Mouse (Mus musculus): ENCODE measurements around the gene Gm35315. TPM values are rescaled to one million over a fixed set of nuclear protein-coding genes. Genes with fewer than 3 reads are reported as not detected.

Gm35315 gene
- total RNA-seq (2023), result 0.43 to 2.3 TPM (median 0.62 TPM) in 4 replicates

DNA sequence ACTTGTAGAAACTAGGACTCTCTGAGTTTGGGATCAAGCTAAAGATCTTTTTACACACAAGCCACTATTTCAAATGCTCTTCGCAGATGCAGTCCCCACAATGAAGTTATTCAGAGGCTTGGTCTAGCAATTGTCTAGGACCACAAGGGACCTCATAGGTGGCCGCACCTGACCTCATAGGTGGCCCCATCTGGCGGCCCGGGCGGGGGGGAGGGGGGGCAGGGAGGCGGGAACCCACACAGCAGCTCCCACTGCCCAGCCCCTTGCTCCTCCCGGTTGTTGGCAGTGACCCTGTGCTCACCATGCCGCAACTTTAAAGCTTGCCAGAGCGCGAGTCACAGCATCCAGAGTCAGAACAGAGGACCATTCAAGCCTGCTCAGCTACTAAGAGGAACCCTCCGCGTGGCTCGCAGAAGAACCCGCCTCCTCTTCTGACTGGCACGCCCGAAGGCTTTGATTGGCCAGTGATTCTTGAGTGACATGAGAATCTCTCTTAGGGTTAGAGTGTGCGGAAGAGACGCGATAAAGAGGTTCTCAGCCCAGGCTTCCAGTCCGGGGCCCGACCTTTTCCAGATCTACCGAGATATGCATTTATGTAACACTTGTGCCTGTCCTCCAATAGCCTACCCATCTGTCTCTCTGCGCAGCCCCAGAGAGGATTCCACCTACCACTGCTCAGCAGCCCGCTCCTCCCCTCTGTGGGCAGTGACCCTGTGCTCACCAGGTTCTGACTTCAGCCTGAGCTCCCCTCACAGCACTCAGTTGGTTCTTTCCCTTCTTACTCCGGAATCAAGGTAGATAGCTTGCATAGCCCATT is at the start of gene Gm35315:
Gene Gm35315, minus strand, starts transcription at position 391 of the 817 bp plus-strand sequence.

DNA sequence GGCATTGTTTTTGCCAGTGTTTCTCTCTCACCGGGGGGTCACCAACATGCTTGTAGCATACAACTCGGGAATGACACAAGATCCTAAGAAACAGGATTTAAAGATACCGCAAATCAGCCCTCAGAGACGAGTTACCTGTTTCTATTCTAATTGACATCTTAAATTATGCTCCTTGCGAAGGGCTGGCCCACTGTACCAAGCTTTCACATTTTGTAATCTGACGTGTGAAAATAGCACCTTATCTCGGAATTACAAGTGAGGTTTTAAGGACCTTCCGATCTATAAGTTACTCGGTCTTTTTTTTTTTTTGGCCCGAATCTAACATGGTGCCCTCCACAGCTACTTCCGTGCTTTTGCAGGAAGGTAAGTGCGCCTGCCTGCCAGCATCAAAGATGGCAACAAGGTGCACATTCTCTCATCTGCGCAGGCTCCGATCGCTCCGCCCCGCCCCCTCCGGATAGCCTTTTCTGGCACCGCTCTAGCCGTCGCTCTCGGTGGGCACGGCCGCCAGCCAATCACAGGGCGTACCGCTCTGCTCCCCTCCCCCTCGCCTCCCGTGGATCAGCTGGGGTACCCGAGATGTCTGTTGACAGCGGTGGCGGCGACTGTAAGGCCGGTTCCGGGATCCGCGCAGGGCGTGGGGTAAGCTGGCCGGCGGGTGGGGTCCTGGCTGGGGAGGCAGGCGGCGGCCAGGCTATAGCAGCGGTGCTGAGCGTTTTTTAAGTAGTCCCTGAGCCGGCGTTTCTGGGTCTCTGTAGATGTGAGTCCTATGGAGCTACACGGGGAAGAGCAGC is 41.3 kb upstream of the Gm35315 start, which contains the start of gene Chfr:
Gene Chfr, plus strand, starts transcription at position 550 of the 794 bp plus-strand sequence.

DNA sequence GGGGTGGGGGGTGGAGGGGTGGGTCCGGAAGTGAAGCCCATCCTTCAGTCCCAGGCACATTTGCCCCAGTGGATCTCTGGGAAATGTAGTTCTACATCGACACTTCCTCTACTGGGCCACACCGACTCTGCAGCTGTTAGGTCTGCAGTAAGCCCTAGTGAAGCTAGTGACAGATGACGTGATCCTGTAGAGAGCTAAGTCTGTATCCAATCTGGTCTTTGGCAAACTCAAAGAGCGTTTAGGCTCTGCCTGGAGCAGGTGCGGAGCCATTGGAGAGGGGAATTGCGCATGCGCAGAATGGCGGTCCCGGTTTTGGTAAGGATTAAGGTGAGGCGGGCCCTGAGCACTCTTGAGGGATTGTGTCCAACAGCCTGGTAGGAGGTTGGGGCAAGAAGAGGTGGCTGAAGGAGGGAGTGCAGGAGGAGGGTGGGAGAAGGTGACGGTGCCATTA is 15.8 kb upstream of the Gm35315 start, which contains the start of gene Zfp605:
Gene Zfp605, plus strand, starts transcription at position 102 of the 451 bp plus-strand sequence.

DNA sequence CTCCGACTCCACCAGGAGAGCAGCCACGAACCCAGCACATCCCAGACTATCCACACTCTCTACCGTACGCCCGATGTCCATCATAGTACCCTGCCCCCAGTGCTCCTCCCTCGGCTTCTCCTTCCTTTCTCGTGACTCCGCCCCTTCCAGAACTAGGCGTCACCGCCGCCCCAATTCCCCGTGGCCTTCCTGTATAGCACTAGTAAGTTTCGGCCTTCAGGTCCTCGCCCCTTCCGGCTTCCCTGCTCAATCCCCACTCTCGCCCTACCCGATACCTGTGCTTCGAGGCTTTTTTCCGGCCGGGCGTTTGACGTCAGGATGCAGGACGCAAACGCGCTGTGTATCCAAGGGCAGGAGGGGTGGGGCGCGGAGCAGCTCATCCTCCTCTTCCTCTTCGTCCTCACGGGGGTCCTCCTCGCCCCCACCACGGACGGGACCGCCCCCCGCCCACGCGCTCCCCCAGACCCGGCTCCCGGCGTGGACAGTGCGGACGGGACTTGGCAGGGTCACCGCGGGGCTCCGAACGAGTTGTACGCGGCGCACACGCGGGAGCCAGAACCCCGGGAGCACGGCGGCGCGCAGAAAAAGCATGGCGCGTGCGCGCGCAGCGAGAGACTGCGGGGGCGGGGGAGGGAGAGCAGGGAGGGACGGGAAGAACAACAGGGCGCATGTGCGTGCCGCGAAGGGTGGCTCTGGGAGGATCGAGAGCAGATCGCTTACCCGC is 13.5 kb upstream of the Gm35315 start, which contains the start of gene Gtpbp6:
Gene Gtpbp6, minus strand, starts transcription at position 617 of the 724 bp plus-strand sequence.

DNA sequence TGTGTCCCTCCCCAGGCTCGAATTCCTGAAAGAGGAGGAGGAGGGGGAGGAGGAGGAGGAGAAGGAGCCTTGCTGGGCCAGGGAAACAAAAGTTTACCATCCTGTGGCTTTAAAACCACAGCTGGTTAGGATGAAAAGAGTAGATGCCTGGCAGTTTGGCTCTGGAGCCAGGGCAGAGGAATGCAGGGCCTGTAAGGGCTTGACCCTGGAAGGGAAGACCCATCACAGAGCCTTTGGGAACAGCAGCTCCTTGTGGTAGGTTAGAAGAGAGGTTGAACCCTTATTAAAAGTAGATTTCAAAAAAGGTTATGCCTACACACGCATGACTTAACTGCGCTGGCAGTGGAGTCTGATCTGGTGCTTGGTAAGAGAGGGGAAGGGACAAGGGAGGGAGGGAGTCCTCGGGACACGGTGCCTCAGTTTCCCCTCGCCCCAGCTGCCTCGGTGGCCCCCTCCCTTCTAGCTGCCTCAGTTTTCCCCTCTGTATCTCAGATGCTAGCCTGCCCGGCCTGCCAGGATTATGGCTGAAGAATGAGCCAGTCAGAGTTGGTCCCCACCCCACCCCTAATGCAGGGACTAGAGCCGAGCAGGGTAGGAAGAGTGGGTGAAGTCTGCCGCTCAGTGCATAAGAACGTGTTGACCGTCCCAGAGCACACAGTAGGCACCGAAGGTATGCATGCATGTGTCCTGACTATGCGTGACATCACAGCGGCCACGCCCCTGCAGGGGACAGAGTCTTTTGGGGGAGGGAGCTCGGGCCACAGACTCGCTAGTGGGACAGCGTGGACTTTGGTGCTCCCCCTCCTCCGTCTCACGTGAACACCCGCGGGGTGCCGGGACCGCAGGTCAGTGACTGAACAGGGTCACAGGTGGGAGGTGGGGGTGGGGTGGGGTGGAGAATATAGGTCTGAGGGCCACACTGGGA is 5.7 kb upstream of the Gm35315 start, which contains the start of gene Plcxd1:
Gene Plcxd1, plus strand, starts transcription at position 314 of the 925 bp plus-strand sequence.

DNA sequence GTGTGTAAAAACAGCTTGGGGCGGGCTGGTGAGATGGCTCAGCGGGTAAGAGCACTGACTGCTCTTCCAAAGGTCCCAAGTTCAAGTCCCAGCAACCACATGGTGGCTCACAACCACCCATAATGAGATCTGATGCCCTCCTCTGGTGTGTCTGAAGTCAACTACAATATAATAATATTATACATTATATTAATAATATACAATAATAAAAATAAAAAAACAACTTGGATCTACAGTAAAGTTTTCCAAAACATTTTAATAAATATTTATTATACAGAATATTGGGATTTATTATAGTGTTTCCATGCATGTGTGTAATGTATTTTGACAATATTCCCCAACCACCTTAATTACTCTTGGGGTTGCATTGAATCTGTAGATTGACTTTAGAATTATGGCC is 21.8 kb downstream of the Gm35315 start, which contains the start of gene Gm17655:
Gene Gm17655, minus strand, starts transcription at position 101 of the 400 bp plus-strand sequence.

Other genes starting within 250 kb of the Gm35315 start
- 27.6 to 32.5 TPM (median 30.9 TPM) in 4 replicates for gene Gm15446, start 171.0 kb downstream of the Gm35315 start, total RNA-seq (2023)
- 33.6 to 50.3 TPM (median 47.2 TPM) in 4 replicates for gene Zfp932, start 97.9 kb downstream of the Gm35315 start, total RNA-seq (2023)
- 8.8 to 18.2 TPM (median 14.0 TPM) in 4 replicates for gene Gm17655, start 21.9 kb downstream of the Gm35315 start, total RNA-seq (2023)
- 2.0 to 3.4 TPM (median 2.6 TPM) in 4 replicates for gene Plcxd1, start 5.5 kb upstream of the Gm35315 start, total RNA-seq (2023)
- 124 to 140 TPM (median 133 TPM) in 4 replicates for gene Gtpbp6, start 13.8 kb upstream of the Gm35315 start, total RNA-seq (2023)
- 8.0 to 10.5 TPM (median 8.5 TPM) in 4 replicates for gene Zfp605, start 15.7 kb upstream of the Gm35315 start, total RNA-seq (2023)
- 86.1 to 101 TPM (median 93.2 TPM) in 4 replicates for gene Chfr, start 41.4 kb upstream of the Gm35315 start, total RNA-seq (2023)
- gene Golga3, start 82.3 kb upstream of the Gm35315 start, total RNA-seq (2023), result 33.6 to 40.5 TPM (median 37.6 TPM) in 4 replicates
- gene Ankle2, start 136.6 kb upstream of the Gm35315 start, total RNA-seq (2023), result 74.5 to 81.8 TPM (median 79.4 TPM) in 4 replicates
- 27.9 to 42.8 TPM (median 37.3 TPM) in 4 replicates for gene Pgam5, start 175.5 kb upstream of the Gm35315 start, total RNA-seq (2023)
- 1.5 to 4.0 TPM (median 3.0 TPM) in 4 replicates for gene Pxmp2, start 191.8 kb upstream of the Gm35315 start, total RNA-seq (2023)
- 7.2 to 11.7 TPM (median 8.9 TPM) in 4 replicates for gene Pole, start 191.9 kb upstream of the Gm35315 start, total RNA-seq (2023)
- 0.29 to 0.72 TPM (median 0.46 TPM) in 3 of 4 replicates, not detected in the other for gene P2rx2, start 248.8 kb upstream of the Gm35315 start, total RNA-seq (2023)